Mouse (Mus musculus) liver, postnatal 0 days (tissue): ENCODE data around the gene Gm29609.

Experiments used
- CTCF ChIP-seq: sonication (generic); IDR thresholded peaks from 2 replicates; pipeline ENCODE4 v1.5.1; 2016; ENCODE audit warnings: antibody characterized with exemption, low read depth
- EP300 ChIP-seq: IDR thresholded peaks from 2 replicates; pipeline ENCODE4 v1.6.1; 2016; ENCODE audit warnings: antibody characterized with exemption, low read depth, mild to moderate bottlenecking

GRCm38 (mm10) chr5:31137658-31138057 lies 42.1 kb downstream of the Gm29609 start:
- TF ChIP-seq CTCF (no peak), EP300 (no peak)
